Mouse (Mus musculus): ENCODE results near the gene Asap2.

The Asap2 gene

GRCm38 (mm10) chr12:21133031-21133430 is 142.8 kb downstream of the Asap2 start:
- no peak for DNase-seq (ENCODE audit: low read depth, low spot score)

- DNase-seq (ENCODE audit: low read depth, low spot score) = no peak
These were observed 144.0 kb downstream of the Asap2 start for GRCm38 (mm10) chr12:21133972-21134859.

DNA sequence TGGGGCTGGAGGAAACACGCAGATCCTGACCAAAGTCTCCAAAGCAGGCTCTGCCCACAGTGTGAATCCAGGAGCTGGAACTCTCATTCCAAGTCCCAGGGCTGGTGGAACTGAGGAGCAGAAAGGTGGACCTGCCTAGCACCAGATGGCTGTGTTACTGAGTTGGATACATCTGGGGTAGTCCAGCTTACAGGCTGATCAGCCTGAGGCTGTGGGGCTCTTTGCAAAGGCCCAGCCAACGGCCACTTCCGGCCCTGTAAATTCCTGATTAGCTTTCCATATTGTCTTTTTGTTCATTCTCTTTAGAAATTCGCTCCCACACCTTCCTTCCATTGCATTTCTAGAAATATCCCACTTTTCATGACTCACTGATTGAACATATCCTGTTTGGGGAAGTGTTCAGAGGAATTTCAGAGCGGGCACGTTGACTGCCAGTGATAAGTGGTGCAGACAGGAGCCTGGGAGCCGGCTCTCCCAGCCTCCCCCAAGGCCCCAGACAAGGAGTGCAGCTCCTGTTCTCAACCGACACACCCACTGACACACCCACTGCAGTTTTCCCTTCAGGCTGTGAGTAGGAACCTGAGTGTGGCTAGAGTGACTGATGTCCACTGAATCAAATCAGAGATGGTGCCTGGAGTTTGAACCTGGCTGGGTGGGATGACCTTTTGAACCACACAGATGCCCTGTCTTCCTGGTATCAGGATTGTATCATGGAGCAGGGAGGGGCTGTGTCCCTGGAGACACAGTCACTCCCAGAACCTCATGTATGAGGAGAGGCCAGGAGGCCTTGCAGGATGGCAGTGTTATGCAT is 145.6 kb downstream of the Asap2 start:
- no peak for DNase-seq (ENCODE audit: low read depth, low spot score)

- DNase-seq (ENCODE audit: low read depth, low spot score) = no peak
These were observed 146.1 kb downstream of the Asap2 start for GRCm38 (mm10) chr12:21136462-21136751.

DNA sequence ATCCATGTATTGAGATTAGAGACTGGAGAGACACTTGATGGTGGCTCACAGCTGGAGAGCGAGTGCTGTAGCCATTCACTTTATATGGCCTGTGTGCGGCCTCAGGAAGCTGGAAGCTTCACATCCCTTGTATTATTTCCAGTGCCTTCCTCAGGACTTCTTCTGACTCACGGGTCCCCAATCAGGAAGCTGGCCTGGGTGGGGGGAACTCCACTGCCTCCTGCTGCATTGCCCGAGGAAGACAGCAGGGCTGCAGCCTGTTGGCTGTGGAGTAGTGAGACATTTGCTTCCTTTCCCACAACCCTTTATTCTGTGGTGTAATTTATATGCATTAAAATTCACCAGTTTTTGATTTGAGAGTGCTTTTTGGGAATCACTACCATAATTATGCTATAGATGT is 149.3 kb downstream of the Asap2 start:
- no peak for DNase-seq (ENCODE audit: low read depth, low spot score)

- DNase-seq (ENCODE audit: low read depth, low spot score) = no peak
These were observed 149.9 kb downstream of the Asap2 start for GRCm38 (mm10) chr12:21140153-21140552.

DNA sequence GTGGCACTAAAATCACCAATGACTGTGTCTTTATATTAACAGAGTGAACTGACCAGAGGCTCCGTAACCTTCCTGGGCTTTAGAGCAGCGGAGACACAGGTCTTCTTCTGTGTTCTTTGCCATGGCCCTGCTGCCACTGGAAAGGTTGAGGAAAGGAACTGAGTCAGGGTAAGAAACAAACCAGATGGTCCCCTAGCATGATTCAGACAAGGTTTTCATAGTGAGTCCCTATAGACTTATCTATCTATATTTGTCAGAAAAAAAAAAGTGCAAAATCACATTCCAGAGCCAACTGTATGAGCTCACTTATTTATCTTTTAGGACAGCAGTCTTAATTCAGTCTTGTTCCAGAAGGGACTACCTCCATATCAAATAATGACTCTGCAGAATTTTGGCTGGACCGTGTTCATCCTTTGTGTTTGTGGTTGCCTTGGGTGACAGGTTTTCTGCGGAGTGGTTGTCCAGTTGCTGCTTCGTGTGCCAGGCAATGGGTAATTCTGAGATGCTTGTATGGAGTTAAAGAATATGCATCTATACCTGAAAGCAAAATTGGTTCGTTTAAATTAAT is 150.6 kb downstream of the Asap2 start:
- no peak for DNase-seq (ENCODE audit: low read depth, low spot score)

GRCm38 (mm10) chr12:21141691-21142300 is 151.5 kb downstream of the Asap2 start:
- no peak for DNase-seq (ENCODE audit: low read depth, low spot score)

DNA sequence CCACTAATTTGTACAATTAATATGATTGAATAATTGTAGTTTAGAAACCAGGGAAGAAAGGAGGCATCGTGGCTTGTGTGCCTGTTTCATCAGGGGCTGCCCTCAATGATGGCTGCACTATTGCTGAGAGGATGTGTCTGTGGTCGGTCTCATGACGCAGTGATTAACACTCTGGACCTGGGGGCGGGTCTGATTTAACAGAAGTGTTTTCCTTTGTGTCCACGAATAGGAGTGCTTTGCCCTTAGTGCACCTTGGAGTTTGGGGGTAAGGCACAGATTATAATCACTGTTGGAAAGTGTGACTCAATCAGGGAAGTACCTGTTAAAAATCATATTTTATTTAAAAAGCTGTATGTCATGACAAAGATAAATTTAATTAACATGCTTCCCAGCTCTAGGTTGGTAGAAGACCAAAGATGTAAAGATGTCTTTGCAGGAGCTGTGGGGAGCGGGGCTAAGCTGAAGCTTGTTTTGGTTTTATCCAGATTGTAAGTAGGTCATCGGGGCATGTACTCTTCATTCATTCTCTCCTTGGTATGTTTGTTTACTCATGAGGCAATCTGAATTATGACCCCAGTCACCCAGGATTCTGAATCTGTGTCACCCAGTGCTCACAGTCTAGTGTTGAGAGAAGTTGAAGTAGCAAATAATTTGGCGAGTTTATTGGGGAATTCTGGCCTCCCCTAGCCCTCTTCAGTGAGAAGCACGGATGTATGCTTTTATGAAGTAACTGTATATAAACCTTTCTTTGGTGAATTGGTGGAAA is 152.4 kb downstream of the Asap2 start:
- DNase-seq (ENCODE audit: low read depth, low spot score) = no peak

GRCm38 (mm10) chr12:21144602-21145001 is 154.3 kb downstream of the Asap2 start:
- no peak for DNase-seq (ENCODE audit: low read depth, low spot score)

GRCm38 (mm10) chr12:21145050-21145449 is 154.8 kb downstream of the Asap2 start:
- DNase-seq (ENCODE audit: low read depth, low spot score) = no peak

GRCm38 (mm10) chr12:21146826-21147225 is 156.6 kb downstream of the Asap2 start:
- DNase-seq (ENCODE audit: low read depth, low spot score) = no peak

- no peak for DNase-seq (ENCODE audit: low read depth, low spot score)
These were observed 163.0 kb downstream of the Asap2 start for GRCm38 (mm10) chr12:21153279-21153707.

DNA sequence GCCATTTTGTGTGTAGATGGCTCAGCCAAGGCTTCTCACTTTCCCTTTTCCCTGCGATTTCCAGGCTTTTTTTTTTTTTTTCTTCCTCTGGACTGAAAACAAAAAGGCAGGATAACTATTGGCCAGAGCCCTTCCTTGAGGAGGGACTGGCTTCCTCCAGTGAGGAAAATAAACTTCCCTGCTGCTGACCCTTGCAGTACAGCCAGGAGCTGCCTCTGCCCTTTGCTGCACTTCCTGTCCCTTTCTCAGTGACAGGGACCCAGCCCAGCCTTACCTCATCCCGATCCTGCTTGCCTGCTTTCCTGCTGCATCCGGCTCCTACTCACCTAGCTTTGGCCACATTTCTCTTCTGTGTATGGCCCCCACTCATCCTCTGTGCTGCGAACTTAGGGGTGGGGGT is 164.8 kb downstream of the Asap2 start:
- no peak for DNase-seq (ENCODE audit: low read depth, low spot score)

- no peak for DNase-seq (ENCODE audit: low read depth, low spot score)
These were observed 169.0 kb downstream of the Asap2 start for GRCm38 (mm10) chr12:21159304-21159703.

GRCm38 (mm10) chr12:21160327-21160828 is 170.1 kb downstream of the Asap2 start:
- no peak for DNase-seq (ENCODE audit: low read depth, low spot score)

- DNase-seq (ENCODE audit: low read depth, low spot score) = no peak
These were observed 171.6 kb downstream of the Asap2 start for GRCm38 (mm10) chr12:21161841-21162240.

- DNase-seq (ENCODE audit: low read depth, low spot score) = no peak
These were observed 173.4 kb downstream of the Asap2 start for GRCm38 (mm10) chr12:21163706-21164105.

GRCm38 (mm10) chr12:21164251-21164650 is 174.0 kb downstream of the Asap2 start:
- DNase-seq (ENCODE audit: low read depth, low spot score) = no peak

- no peak for DNase-seq (ENCODE audit: low read depth, low spot score)
These were observed 174.9 kb downstream of the Asap2 start for GRCm38 (mm10) chr12:21165157-21165556.

GRCm38 (mm10) chr12:21165891-21166342 is 175.7 kb downstream of the Asap2 start:
- no peak for DNase-seq (ENCODE audit: low read depth, low spot score)
